Mouse (Mus musculus) neural tube, embryonic 13.5 days (tissue): ENCODE data around the gene Nol10. TPM values are rescaled to one million over a fixed set of nuclear protein-coding genes. Genes with fewer than 3 reads are reported as not detected.
"Not testable (repeated sequence)": the region's sequence is repeated elsewhere in the genome, so short reads cannot be mapped to it uniquely, and the experiment has no call there.

ENCODE experiments used
- ATAC-seq: fragments of 200-750 bp; cut with Nextera tagmentation; 2 replicates; pipeline ENCODE4 v1.8.0; 2017; ENCODE audit warnings: low read depth, mild to moderate bottlenecking, moderate TSS enrichment, moderate library complexity
- H3K27ac ChIP-seq: fragments of 300-500 bp; sonication (generic); replicated peaks from 2 replicates; pipeline ENCODE4 v1.5.1; 2015; ENCODE audit warnings: moderate library complexity, mild to moderate bottlenecking, inconsistent platforms
- H3K27me3 ChIP-seq: fragments of 300-500 bp; sonication (generic); 2 replicates; pipeline ENCODE4 v1.6.1; 2015; ENCODE audit warnings: mild to moderate bottlenecking, inconsistent platforms
- H3K36me3 ChIP-seq: fragments of 300-500 bp; sonication (generic); 2 replicates; pipeline ENCODE4 v1.6.1; 2015; ENCODE audit warnings: mild to moderate bottlenecking, inconsistent platforms
- H3K4me1 ChIP-seq: fragments of 300-500 bp; sonication (generic); replicated peaks from 2 replicates; pipeline ENCODE4 v1.6.1; 2015; ENCODE audit warnings: inconsistent platforms
- H3K4me2 ChIP-seq: fragments of 300-500 bp; sonication (generic); 2 replicates; pipeline ENCODE4 v1.6.1; 2015; ENCODE audit warnings: inconsistent platforms, mild to moderate bottlenecking, moderate library complexity
- H3K4me3 ChIP-seq: fragments of 300-500 bp; sonication (generic); 2 replicates; pipeline ENCODE4 v1.5.1; 2015; ENCODE audit warnings: mild to moderate bottlenecking, inconsistent platforms
- H3K9ac ChIP-seq: fragments of 300-500 bp; sonication (generic); 2 replicates; pipeline ENCODE4 v1.6.1; 2015; ENCODE audit warnings: moderate library complexity, mild to moderate bottlenecking, inconsistent platforms
- H3K9me3 ChIP-seq: fragments of 300-500 bp; sonication (generic); 2 replicates; pipeline ENCODE4 v1.6.1; 2016; ENCODE audit warnings: inconsistent platforms
- WGBS: fragments of 180-500 bp; shearing (Covaris S2); methylation state at CpG from one replicate; pipeline ENCODE4 v1.1.7; 2015; 5-methylcytosine and 5-hydroxymethylcytosine counted together
- polyA plus RNA-seq: library from polyadenylated mRNA; unstranded; fragments of >200 nt; fragmentation: Nextera tagmentation; extraction: Ambion mirVana; gene quantifications from 2 replicates; pipeline ENCODE4 v1.2.1, GENCODE M21; 2015

Gene Nol10
- polyA plus RNA-seq, 1 experiment from 2014 or later: 21.9 TPM

DNA sequence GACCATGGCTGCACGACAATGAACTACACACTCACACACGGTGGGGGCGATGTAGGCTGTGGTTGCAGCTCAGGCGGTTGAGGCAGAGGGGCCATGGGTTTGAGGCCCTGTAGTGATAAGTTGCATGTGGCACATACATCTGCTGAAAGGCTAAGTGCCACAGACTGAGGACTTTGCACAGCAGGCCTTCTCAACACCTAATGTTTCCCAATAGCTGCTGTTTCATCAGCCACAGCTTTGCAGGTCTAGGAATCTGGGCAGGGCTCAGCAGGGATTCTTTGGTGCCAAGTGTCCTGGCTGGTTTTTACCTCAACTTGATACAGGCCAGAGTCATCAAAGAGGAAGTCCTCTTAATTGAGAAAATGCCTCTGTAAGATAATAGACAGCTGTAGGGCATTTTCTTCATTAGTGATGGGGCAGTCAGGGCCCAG lies 101.4 kb downstream of the Nol10 start:
- Histone ChIP-seq H3K4me3 (no peak overlapping the region), H3K9ac (no peak overlapping the region), H3K27ac (no peak overlapping the region), H3K4me2 (no peak overlapping the region), H3K36me3 (no peaks in the 10 kb centered on the region), H3K4me1 (no peaks in the 10 kb centered on the region), H3K9me3 (no peaks in the 10 kb centered on the region), H3K27me3 (no peaks in the 10 kb centered on the region)
- 88% methylated on average over 4 of the region's 4 CpGs for whole genome bisulfite sequencing
- no peak for ATAC-seq

DNA sequence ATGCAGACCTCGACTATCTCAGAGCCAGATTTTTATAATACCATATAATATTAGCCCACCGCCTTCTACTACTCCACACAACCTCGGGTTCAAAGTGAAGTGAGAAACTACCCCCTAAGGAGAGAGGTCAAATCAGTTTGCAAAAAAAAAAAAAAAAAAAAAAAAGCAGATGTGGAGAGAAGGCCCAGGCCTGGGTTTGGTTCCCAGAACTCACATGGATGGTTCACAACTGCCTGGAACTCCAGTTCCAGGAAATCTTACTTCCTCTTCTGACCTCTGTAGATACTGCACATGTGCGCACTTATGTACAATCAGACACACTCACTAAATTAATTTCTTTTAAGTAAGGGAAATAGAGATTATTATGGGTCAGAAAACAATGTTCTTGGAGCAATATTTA lies 102.2 kb downstream of the Nol10 start:
- no peak overlapping the region for H3K4me3 ChIP-seq
- H3K4me2 ChIP-seq: no peak overlapping the region
- H3K9ac ChIP-seq: no peak overlapping the region
- H3K27ac ChIP-seq: no peak overlapping the region
- no peaks in the 10 kb centered on the region for H3K9me3 ChIP-seq
- WGBS: 83% methylated on average over 4 of the region's 4 CpGs
- H3K27me3 ChIP-seq: no peaks in the 10 kb centered on the region
- ATAC-seq: no peak
- H3K36me3 ChIP-seq: no peaks in the 10 kb centered on the region
- no peaks in the 10 kb centered on the region for H3K4me1 ChIP-seq

DNA sequence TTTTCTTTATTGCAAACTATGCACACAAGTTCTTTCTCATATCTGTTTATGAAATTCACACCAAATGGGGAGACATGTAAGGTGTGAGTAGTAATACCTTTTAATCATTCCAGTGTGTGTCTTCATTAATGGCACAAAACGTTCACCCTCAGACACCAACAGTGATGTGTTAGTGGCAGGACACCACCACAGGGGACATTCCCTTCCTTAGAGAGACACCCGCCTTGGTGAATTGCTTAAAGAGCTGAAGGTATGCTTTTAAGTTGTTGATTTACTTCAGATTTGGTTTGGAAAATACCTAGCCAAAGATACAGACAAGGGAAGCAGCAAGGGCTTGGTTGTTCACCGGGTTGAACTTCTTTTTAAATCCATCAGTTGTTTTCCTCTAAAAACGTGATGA lies 102.7 kb downstream of the Nol10 start:
- no peak overlapping the region for H3K27ac ChIP-seq
- whole genome bisulfite sequencing: 70% methylated on average over 4 of the region's 4 CpGs
- no peak overlapping the region for H3K4me3 ChIP-seq
- no peak overlapping the region for H3K4me2 ChIP-seq
- H3K9ac ChIP-seq: no peak overlapping the region
- no peaks in the 10 kb centered on the region for H3K9me3 ChIP-seq
- no peaks in the 10 kb centered on the region for H3K4me1 ChIP-seq
- no peaks in the 10 kb centered on the region for H3K36me3 ChIP-seq
- no peaks in the 10 kb centered on the region for H3K27me3 ChIP-seq
- no peak for ATAC-seq

- H3K9ac ChIP-seq: no peak overlapping the region
- H3K4me1 ChIP-seq: no peaks in the 10 kb centered on the region
- no peak overlapping the region for H3K27ac ChIP-seq
- H3K36me3 ChIP-seq: no peaks in the 10 kb centered on the region
- H3K27me3 ChIP-seq: no peaks in the 10 kb centered on the region
- no peak for ATAC-seq
- no peak overlapping the region for H3K4me2 ChIP-seq
- 72% methylated on average over 1 of the region's 1 CpGs for WGBS
- no peak overlapping the region for H3K4me3 ChIP-seq
- H3K9me3 ChIP-seq: no peaks in the 10 kb centered on the region
Observed at GRCm38 (mm10) chr12:17452273-17452672, 104.0 kb downstream of the Nol10 start.

DNA sequence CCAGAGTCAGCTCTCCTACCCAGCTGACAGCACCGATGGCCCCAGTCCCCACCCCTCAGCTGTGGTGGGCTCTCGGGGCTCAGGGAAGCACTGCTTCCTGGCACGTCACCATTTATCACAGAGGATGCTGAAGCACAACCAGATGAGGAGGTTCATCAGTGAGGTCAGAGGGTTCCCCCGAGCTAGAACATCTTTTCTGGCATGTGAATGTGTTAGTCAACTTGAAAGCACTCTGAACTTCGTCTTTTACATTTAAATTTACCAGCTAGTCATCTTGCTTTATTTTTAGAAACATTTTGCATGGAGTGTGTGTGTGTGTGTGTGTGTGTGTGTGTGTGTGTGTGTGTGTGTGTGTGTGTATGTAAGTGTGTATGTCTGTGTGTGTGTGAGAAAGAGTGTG lies 105.7 kb downstream of the Nol10 start:
- H3K4me1 ChIP-seq: no peaks in the 10 kb centered on the region

GRCm38 (mm10) chr12:17455096-17455495 lies 106.8 kb downstream of the Nol10 start:
- H3K27me3 ChIP-seq: no peaks in the 10 kb centered on the region

More for the DNA sequence above, 105.7 kb downstream of the Nol10 start:
- no peaks in the 10 kb centered on the region for H3K36me3 ChIP-seq
- H3K27ac ChIP-seq: no peak overlapping the region
- H3K4me2 ChIP-seq: no peak overlapping the region
- no peak overlapping the region for H3K9ac ChIP-seq
- no peak overlapping the region for H3K4me3 ChIP-seq
- H3K27me3 ChIP-seq: no peaks in the 10 kb centered on the region
- H3K9me3 ChIP-seq: no peaks in the 10 kb centered on the region
- no peak for ATAC-seq
- WGBS: 58% methylated on average over 5 of the region's 5 CpGs

DNA sequence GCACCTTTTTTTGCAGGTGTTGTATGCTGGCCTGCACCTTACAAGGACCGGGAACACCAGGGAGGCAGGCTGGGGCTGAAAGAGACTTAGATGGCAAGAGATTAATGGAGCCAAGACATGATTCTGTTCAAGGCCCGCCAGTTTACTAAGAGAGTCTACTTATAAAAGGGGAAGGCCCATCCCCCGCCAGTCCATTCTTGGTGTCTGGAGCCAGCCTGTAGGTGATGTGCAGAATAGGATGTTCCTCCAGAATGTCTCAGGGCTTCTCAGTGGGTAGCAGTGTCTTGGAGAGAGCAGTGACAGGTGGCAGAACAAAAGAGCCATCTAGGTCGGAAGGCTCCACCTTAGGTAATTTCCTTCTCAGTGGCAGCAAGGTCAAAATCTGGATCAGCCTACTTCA lies 111.0 kb downstream of the Nol10 start:
- 89% methylated on average over 4 of the region's 4 CpGs for WGBS
- ATAC-seq, H3K27ac ChIP-seq: not testable (repeated sequence)

More at GRCm38 (mm10) chr12:17455096-17455495, 106.8 kb downstream of the Nol10 start:
- Histone ChIP-seq H3K9me3 (no peaks in the 10 kb centered on the region), H3K36me3 (no peaks in the 10 kb centered on the region), H3K4me1 (no peaks in the 10 kb centered on the region), H3K4me2 (no peak overlapping the region), H3K27ac (no peak overlapping the region), H3K9ac (no peak overlapping the region), H3K4me3 (no peak overlapping the region)
- ATAC-seq: no peak
- 85% methylated on average over 5 of the region's 5 CpGs for WGBS

GRCm38 (mm10) chr12:17463706-17464105 lies 115.4 kb downstream of the Nol10 start:
- Histone ChIP-seq H3K27me3 (no peaks in the 10 kb centered on the region), H3K27ac (no peak overlapping the region)
- ATAC-seq: no peak

More for the DNA sequence above, 111.0 kb downstream of the Nol10 start:
- not testable (repeated sequence) for H3K9me3 ChIP-seq, H3K27me3 ChIP-seq, H3K9ac ChIP-seq, H3K4me2 ChIP-seq, H3K36me3 ChIP-seq, H3K4me1 ChIP-seq, H3K4me3 ChIP-seq

DNA sequence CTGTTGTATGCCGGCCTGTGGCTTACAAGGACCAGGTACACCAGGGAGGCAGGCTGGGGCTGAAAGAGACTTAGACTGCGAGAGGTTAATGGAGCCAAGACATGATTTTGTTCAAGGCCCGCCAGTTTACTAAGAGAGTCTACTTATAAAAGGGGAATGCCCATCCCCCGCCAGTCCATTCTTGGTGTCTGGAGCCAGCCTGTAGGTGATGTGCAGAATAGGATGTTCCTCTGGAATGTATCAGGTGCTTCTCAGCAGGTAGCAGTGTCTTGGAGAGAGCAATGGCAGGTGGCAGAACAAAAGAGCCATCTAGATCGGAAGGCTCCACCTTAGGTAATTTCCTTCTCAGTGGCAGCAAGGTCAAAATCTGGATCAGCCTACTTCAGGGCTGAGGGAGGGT lies 116.3 kb downstream of the Nol10 start:
- WGBS: 84% methylated on average over 5 of the region's 5 CpGs
- H3K4me1 ChIP-seq, H3K4me3 ChIP-seq, ATAC-seq, H3K9ac ChIP-seq, H3K27me3 ChIP-seq, H3K9me3 ChIP-seq, H3K36me3 ChIP-seq, H3K4me2 ChIP-seq, H3K27ac ChIP-seq: not testable (repeated sequence)

More at GRCm38 (mm10) chr12:17463706-17464105, 115.4 kb downstream of the Nol10 start:
- 44% methylated on average over 4 of the region's 4 CpGs for WGBS
- Histone ChIP-seq H3K36me3 (no peaks in the 10 kb centered on the region), H3K4me1 (no peaks in the 10 kb centered on the region), H3K9ac (no peak overlapping the region), H3K4me3 (no peak overlapping the region), H3K9me3 (no peaks in the 10 kb centered on the region), H3K4me2 (no peak overlapping the region)

DNA sequence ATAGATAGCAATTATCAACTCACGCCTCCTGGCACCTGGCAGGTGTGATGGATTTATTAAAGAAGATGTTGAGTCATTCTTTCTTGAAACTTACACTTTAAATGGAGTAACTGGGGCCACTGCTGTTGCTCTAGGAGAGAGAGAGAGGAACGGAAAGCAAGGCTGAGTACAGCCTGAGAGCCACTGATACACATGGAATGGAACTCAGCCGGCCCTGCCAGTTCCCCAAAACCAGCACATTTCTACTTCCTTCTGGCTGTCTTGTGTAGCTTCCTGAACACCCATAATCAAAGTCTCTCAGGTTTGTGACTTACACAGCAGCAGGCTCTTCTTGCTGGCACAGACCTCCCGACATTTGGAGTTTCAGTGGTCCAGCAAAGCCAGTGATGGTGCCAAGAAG lies 118.5 kb downstream of the Nol10 start:
- Histone ChIP-seq H3K4me3 (no peak overlapping the region), H3K9me3 (no peaks in the 10 kb centered on the region), H3K36me3 (no peaks in the 10 kb centered on the region), H3K27ac (no peak overlapping the region), H3K4me1 (no peaks in the 10 kb centered on the region), H3K27me3 (no peaks in the 10 kb centered on the region), H3K9ac (no peak overlapping the region), H3K4me2 (no peak overlapping the region)
- WGBS: 92% methylated on average over 4 of the region's 4 CpGs
- ATAC-seq: no peak

- H3K9ac ChIP-seq: no peak overlapping the region
- ATAC-seq: no peak; the same call in 1 of the 2 replicates
- H3K9me3 ChIP-seq: no peaks in the 10 kb centered on the region
- no peaks in the 10 kb centered on the region for H3K4me1 ChIP-seq
- no peak overlapping the region for H3K4me2 ChIP-seq
- H3K36me3 ChIP-seq: no peaks in the 10 kb centered on the region
- H3K4me3 ChIP-seq: no peak overlapping the region
- WGBS: 60% methylated on average over 3 of the region's 3 CpGs
- H3K27ac ChIP-seq: no peak overlapping the region
- no peaks in the 10 kb centered on the region for H3K27me3 ChIP-seq
Observed at GRCm38 (mm10) chr12:17468359-17468758, 120.1 kb downstream of the Nol10 start.

DNA sequence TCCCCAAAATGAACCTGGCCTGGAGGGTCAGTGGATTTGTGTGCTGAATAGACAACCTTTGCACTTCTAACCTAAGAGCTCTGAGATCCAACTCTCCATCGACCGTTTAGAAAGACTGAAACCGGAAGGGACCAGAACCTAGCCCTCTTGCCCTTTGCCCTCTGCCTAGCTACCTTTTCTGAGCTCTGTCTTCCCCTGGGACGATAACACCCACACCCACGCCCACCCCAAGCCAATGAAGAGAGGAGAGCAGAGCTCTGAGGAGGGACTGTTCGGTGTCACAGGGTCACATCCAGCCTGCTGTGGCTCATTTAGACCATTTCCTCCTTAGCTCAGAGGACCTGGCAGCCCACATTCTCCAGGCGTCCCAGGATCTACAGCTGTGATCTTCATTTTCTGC lies 121.6 kb downstream of the Nol10 start:
- H3K27ac ChIP-seq: no peak overlapping the region
- H3K9ac ChIP-seq: no peak overlapping the region
- no peaks in the 10 kb centered on the region for H3K4me1 ChIP-seq
- no peaks in the 10 kb centered on the region for H3K9me3 ChIP-seq
- no peak for ATAC-seq
- no peaks in the 10 kb centered on the region for H3K36me3 ChIP-seq
- WGBS: 74% methylated on average over 7 of the region's 7 CpGs
- H3K4me2 ChIP-seq: no peak overlapping the region
- H3K4me3 ChIP-seq: no peak overlapping the region
- no peaks in the 10 kb centered on the region for H3K27me3 ChIP-seq

DNA sequence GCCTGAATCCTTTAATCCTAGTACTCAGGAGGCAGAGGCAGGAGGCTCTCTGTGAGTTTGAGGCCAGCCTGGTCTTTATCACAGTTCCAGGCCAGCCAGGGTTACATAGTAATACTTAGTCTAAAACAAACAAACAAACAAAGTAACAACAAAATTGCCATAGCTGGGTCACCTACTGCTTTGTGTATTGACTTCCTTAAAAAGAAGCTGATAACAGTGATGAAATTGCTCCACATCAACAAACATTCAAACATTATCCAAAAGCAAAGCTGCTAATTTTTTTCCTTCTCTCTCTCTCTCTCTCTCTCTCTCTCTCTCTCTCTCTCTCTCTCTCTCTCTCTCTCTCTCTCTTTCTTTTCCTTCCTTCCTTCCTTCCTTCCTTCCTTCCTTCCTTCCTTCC lies 122.3 kb downstream of the Nol10 start:
- H3K27me3 ChIP-seq, H3K9me3 ChIP-seq, H3K9ac ChIP-seq, H3K36me3 ChIP-seq, H3K4me2 ChIP-seq, H3K4me1 ChIP-seq, H3K4me3 ChIP-seq, ATAC-seq, H3K27ac ChIP-seq: not testable (repeated sequence)
